Mouse (Mus musculus) telencephalon, adult 2 months (tissue): Measurements from ENCODE around the gene Zfp64.
A peak's percentile ranks its signal among the peaks of the same experiment; 100 is the strongest.

Source experiments
- DNase-seq: peaks from one replicate; pipeline ENCODE4 v3.0.0-alpha.2; 2011; ENCODE audit warnings: low read depth, low spot score

Zfp64 gene

GRCm38 (mm10) chr2:168954835-168955716 lies at the start of gene Zfp64:
Zfp64 (minus strand) TSS chr2:168955587.
- DNase-seq, result peak; percentile 82

- DNase-seq, result no peak
Measured at GRCm38 (mm10) chr2:168992642-168993420, 37.4 kb upstream of the Zfp64 start.

GRCm38 (mm10) chr2:168990957-168991356 lies 35.6 kb upstream of the Zfp64 start:
- DNase-seq, result no peak

- DNase-seq, result peak; percentile 22
Measured at GRCm38 (mm10) chr2:168990061-168990753, 34.8 kb upstream of the Zfp64 start.

GRCm38 (mm10) chr2:168988056-168988455 lies 32.7 kb upstream of the Zfp64 start:
- DNase-seq, result no peak

GRCm38 (mm10) chr2:168987421-168987820 lies 32.0 kb upstream of the Zfp64 start:
- DNase-seq, result no peak

- no peak for DNase-seq
Measured at GRCm38 (mm10) chr2:168981951-168982350, 26.6 kb upstream of the Zfp64 start.

- no peak for DNase-seq
Measured at GRCm38 (mm10) chr2:168981448-168981847, 26.1 kb upstream of the Zfp64 start.

- peak; percentile 74 for DNase-seq
Measured at GRCm38 (mm10) chr2:168980859-168981258, 25.5 kb upstream of the Zfp64 start.

- no peak for DNase-seq
Measured at GRCm38 (mm10) chr2:168979742-168980141, 24.4 kb upstream of the Zfp64 start.

- no peak for DNase-seq
Measured at GRCm38 (mm10) chr2:168978031-168978430, 22.6 kb upstream of the Zfp64 start.

- no peak for DNase-seq
Measured at GRCm38 (mm10) chr2:168970131-168970530, 14.7 kb upstream of the Zfp64 start.

- DNase-seq, result no peak
Measured at GRCm38 (mm10) chr2:168968136-168968925, 12.9 kb upstream of the Zfp64 start.

GRCm38 (mm10) chr2:168966525-168966924 lies 11.1 kb upstream of the Zfp64 start:
- no peak for DNase-seq

- no peak for DNase-seq
Measured at GRCm38 (mm10) chr2:168964849-168965248, 9.5 kb upstream of the Zfp64 start.

GRCm38 (mm10) chr2:168961729-168962666 lies 6.6 kb upstream of the Zfp64 start:
- no peak for DNase-seq

GRCm38 (mm10) chr2:168960814-168961213 lies 5.4 kb upstream of the Zfp64 start:
- no peak for DNase-seq

GRCm38 (mm10) chr2:168959339-168959885 lies 4.0 kb upstream of the Zfp64 start:
- no peak for DNase-seq

- no peak for DNase-seq
Measured at GRCm38 (mm10) chr2:168955850-168956346, 511 bp upstream of the Zfp64 start.

GRCm38 (mm10) chr2:168954376-168954775 lies 1.0 kb downstream of the Zfp64 start:
- no peak for DNase-seq
